Mouse (Mus musculus) thymus, postnatal 36 days (tissue): ENCODE results near the gene Zfp655.
A peak's percentile ranks its signal among the peaks of the same experiment; 100 is the strongest.
"Not testable (repeated sequence)": the region's sequence is repeated elsewhere in the genome, so short reads cannot be mapped to it uniquely, and the experiment has no call there.

Experiments used
- DNase-seq, 2 experiments: peaks; one replicate each; pipeline ENCODE4 v3.0.0; 2022; ENCODE audit warnings: mixed read lengths in 2 of 2

The Zfp655 gene

GRCm38 (mm10) chr5:145223395-145223794, 8.1 kb upstream of the Zfp655 start:
- DNase-seq = no peak

GRCm38 (mm10) chr5:145226453-145226852, 5.1 kb upstream of the Zfp655 start:
- no peak for DNase-seq

GRCm38 (mm10) chr5:145229283-145229682, 2.2 kb upstream of the Zfp655 start:
- not testable (repeated sequence) for DNase-seq

- no peak for DNase-seq
These were observed 874 bp upstream of the Zfp655 start for GRCm38 (mm10) chr5:145230641-145231040.

- DNase-seq = no peak
These were observed 437 bp downstream of the Zfp655 start for GRCm38 (mm10) chr5:145231893-145232411.

- DNase-seq = peak; percentile 21 to 27
These were observed 3.1 kb downstream of the Zfp655 start for GRCm38 (mm10) chr5:145234636-145235035.

GRCm38 (mm10) chr5:145249520-145249919, 18.0 kb downstream of the Zfp655 start:
- DNase-seq = no peak

- not testable (repeated sequence) for DNase-seq
These were observed 42.1 kb downstream of the Zfp655 start for GRCm38 (mm10) chr5:145273568-145273967.

GRCm38 (mm10) chr5:145279948-145280347, 48.4 kb downstream of the Zfp655 start:
- DNase-seq = no peak

GRCm38 (mm10) chr5:145280371-145281143, 49.0 kb downstream of the Zfp655 start, which contains the start of gene Zscan25:
Gene Zscan25, plus strand, starts transcription at chr5:145280500.
- DNase-seq = peak; percentile 84 to 88

GRCm38 (mm10) chr5:145288382-145288781, 56.9 kb downstream of the Zfp655 start:
- DNase-seq = no peak

- no peak for DNase-seq
These were observed 59.2 kb downstream of the Zfp655 start for GRCm38 (mm10) chr5:145290697-145291096.

- no peak for DNase-seq
These were observed 60.9 kb downstream of the Zfp655 start for GRCm38 (mm10) chr5:145292398-145292797.
